Mouse (Mus musculus): Measurements from ENCODE around the gene D17H6S53E.

DNA sequence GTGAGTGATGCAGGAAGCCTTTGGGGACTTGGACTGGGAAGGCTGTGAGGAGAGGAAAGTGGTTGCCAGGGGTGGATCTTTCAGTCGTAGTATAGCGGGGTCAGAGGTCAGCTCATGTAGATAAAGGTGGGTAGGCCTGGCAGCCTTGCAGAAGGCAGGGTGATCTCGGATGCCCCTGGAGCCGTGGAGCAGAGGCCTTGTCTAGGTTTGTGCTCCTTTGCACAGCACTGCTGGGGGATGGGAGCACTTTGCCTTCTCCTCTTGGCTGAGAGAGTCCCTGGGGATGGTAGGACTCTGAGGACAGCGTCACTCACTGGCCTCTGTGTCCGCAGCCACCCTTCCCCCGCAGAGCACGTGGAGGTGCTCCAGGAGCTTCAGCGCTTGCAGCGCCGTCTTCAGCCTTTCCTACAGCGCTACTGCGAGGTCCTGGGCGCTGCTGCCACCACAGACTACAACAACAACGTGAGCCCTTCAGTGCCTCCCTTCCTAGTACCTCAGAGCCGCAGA is 14.4 kb downstream of the D17H6S53E start:
- TF ChIP-seq CTCF (IDR thresholded peaks at IDR 0.05; ENCODE audit: low read depth) (no peak), EP300 (IDR thresholded peaks at IDR 0.05; ENCODE audit: low read depth) (no peak)

Measured in heart, postnatal 0 days (tissue).